In genomic region chr2:152831019-152831878, GRCm38 (mm10) we compare ENCODE assay signal across 8 mouse cellular contexts. TPM values are rescaled to one million over a fixed set of nuclear protein-coding genes. Genes with fewer than 3 reads are reported as not detected.
DNase-seq lines count a peak whose midpoint lies in the region; ATAC-seq lines count a peak whose summit lies in the region.

Gene Bcl2l1 (minus strand): TSS chr2:152831728.

- no peaks in the 10 kb centered on the region for H3K36me3 ChIP-seq in hindbrain, embryonic 12.5 days

- ATAC-seq in hindbrain, embryonic 12.5 days (ENCODE audit: low FRiP score), result peak; percentile 97

- H3K27ac ChIP-seq in hindbrain, embryonic 12.5 days, result peak within 1 kb of the TSS; percentile 98

- no peaks in the 10 kb centered on the region for H3K27me3 ChIP-seq in hindbrain, embryonic 12.5 days

- peak within 1 kb of the TSS; percentile 84 for H3K4me2 ChIP-seq in hindbrain, embryonic 12.5 days (replicated peaks)

- H3K4me1 ChIP-seq in hindbrain, embryonic 12.5 days, result peaks cover 35% of the 10 kb centered on the region

- H3K9ac ChIP-seq in hindbrain, embryonic 12.5 days, result peak within 1 kb of the TSS; percentile 94

- peak within 1 kb of the TSS; percentile 70 for H3K4me3 ChIP-seq in hindbrain, embryonic 12.5 days

- under 1% methylated on average over 74 of the region's 74 CpGs for WGBS in hindbrain, embryonic 12.5 days

- DNase-seq in Muller cell, postnatal 12 days (ENCODE audit: inconsistent ontology term), result peak; percentile 99
- peak; percentile 98 for DNase-seq in cerebellum, adult 9-11 months
- DNase-seq in frontal cortex, postnatal 10 days (ENCODE audit: low spot score in 2 of 2), result peak; percentile 97 to 99
- DNase-seq in layer of hippocampus, postnatal 14 days (ENCODE audit: low spot score in 2 of 2), result peak; percentile 98 to 99
- DNase-seq in lung, postnatal 14 days, result peak; percentile 98
- peak; percentile 93 for DNase-seq in retina, adult 2 months (ENCODE audit: low read depth, low spot score)
- peak; percentile 100 for DNase-seq in thymus, postnatal 36 days

- no peaks in the 10 kb centered on the region for H3K9me3 ChIP-seq in hindbrain, embryonic 12.5 days (replicated peaks)

RNA-seq across cellular contexts. Expression of gene Bcl2l1, which starts in this region (rescaled TPM):
- 155 and 166 TPM in 2 replicates for polyA plus RNA-seq in hindbrain, embryonic 12.5 days (2016; fragmentation: Nextera tagmentation; extraction: Ambion mirVana)
- total RNA-seq in layer of hippocampus, postnatal 14 days (2021), result 100 to 1,000 TPM; 124 to 128 TPM

Comparison
In these comparisons a context has a peak if more than half of its experiments do, and no peak if none do; other contexts are left out.
1. Peak in every context shown above with its lines: DNase-seq, ATAC-seq, H3K4me3 ChIP-seq and H3K27ac ChIP-seq.